9 mouse cellular contexts compared by ENCODE assay signal in genomic region chr6:125482427-125482831, GRCm38 (mm10). TPM values are rescaled to one million over a fixed set of nuclear protein-coding genes. Genes with fewer than 3 reads are reported as not detected.
DNase-seq lines count a peak whose midpoint lies in the region; ATAC-seq lines count a peak whose summit lies in the region.
"Had no signal": no experiment of that assay in that cellular context is flagged by ENCODE, and none has a peak within 500 bp of the region (broad histone marks: within the 10 kb centered on the region; RNA-seq: fewer than 3 reads in every experiment).

No protein-coding gene starts in this region.

- no peak overlapping the region for H3K9ac ChIP-seq in liver, embryonic 13.5 days
- no peak overlapping the region for H3K9ac ChIP-seq in hindbrain, embryonic 16.5 days (ENCODE audit: low read depth, low read length)
- no peak overlapping the region for H3K9ac ChIP-seq in midbrain, embryonic 14.5 days (replicated peaks; ENCODE audit: low read length)

- ATAC-seq in megakaryocyte, adult 5-6 weeks (ENCODE audit: poor library complexity, severe bottlenecking) = no peak
- ATAC-seq in liver, embryonic 13.5 days (ENCODE audit: low read depth) = no peak
- no peak for ATAC-seq in hindbrain, embryonic 16.5 days
- ATAC-seq in midbrain, embryonic 14.5 days (ENCODE audit: low FRiP score, low TSS enrichment) = no peak

- H3K27me3 ChIP-seq in megakaryocyte, embryonic 14.5 days (replicated peaks) = no peaks in the 10 kb centered on the region
- H3K27me3 ChIP-seq in liver, embryonic 13.5 days = no peaks in the 10 kb centered on the region
- H3K27me3 ChIP-seq in hindbrain, embryonic 16.5 days (replicated peaks; ENCODE audit: control insufficient read depth, insufficient read depth, low read length) = no peaks in the 10 kb centered on the region
- no peaks in the 10 kb centered on the region for H3K27me3 ChIP-seq in midbrain, embryonic 14.5 days (ENCODE audit: control insufficient read depth, insufficient read depth, low read length)

- WGBS in liver, embryonic 13.5 days (ENCODE audit: insufficient replicate concordance) = 34% methylated on average over 5 of the region's 5 CpGs
- 58% methylated on average over 5 of the region's 5 CpGs for WGBS in hindbrain, embryonic 16.5 days
- 59% methylated on average over 5 of the region's 5 CpGs for WGBS in midbrain, embryonic 14.5 days

- no peak overlapping the region; the same call in 1 of the 2 replicates for H3K27ac ChIP-seq in liver, embryonic 13.5 days
- no peak overlapping the region for H3K27ac ChIP-seq in hindbrain, embryonic 16.5 days (ENCODE audit: low read depth, low read length)
- H3K27ac ChIP-seq in midbrain, embryonic 14.5 days (replicated peaks; ENCODE audit: low read depth, low read length) = no peak overlapping the region

- H3K36me3 ChIP-seq in megakaryocyte, embryonic 14.5 days (replicated peaks; ENCODE audit: low read length) = peaks cover 86% of the 10 kb centered on the region
- H3K36me3 ChIP-seq in liver, embryonic 13.5 days = no peaks in the 10 kb centered on the region
- H3K36me3 ChIP-seq in hindbrain, embryonic 16.5 days (ENCODE audit: control insufficient read depth, insufficient read depth, low read length) = no peaks in the 10 kb centered on the region
- no peaks in the 10 kb centered on the region for H3K36me3 ChIP-seq in midbrain, embryonic 14.5 days (ENCODE audit: control insufficient read depth, insufficient read depth, low read length)

- peak overlapping the region; percentile 46 for H3K4me2 ChIP-seq in liver, embryonic 13.5 days
- no peak overlapping the region for H3K4me2 ChIP-seq in hindbrain, embryonic 16.5 days (ENCODE audit: low read length)
- no peak overlapping the region for H3K4me2 ChIP-seq in midbrain, embryonic 14.5 days (ENCODE audit: low read length)

- peak; percentile 37 for DNase-seq in adrenal gland, postnatal 14 days
- DNase-seq in adrenal gland, adult 18-20 months (ENCODE audit: low spot score in 2 of 2) = no peak
- DNase-seq in liver, embryonic 13.5 days = no peak
- peak; percentile 60 for DNase-seq in thymus, postnatal 14 days
- no peak for DNase-seq in midbrain, embryonic 14.5 days
- DNase-seq: cerebellum, adult 11 months had no signal

- H3K4me1 ChIP-seq in megakaryocyte, embryonic 14.5 days = peaks cover 100% of the 10 kb centered on the region
- peaks cover 91% of the 10 kb centered on the region for H3K4me1 ChIP-seq in liver, embryonic 13.5 days (replicated peaks)
- H3K4me1 ChIP-seq in hindbrain, embryonic 16.5 days (ENCODE audit: control insufficient read depth, insufficient read depth, low read depth, low read length) = peaks cover 15% of the 10 kb centered on the region
- peaks cover 5% of the 10 kb centered on the region; the same call in 1 of the 2 replicates for H3K4me1 ChIP-seq in midbrain, embryonic 14.5 days (ENCODE audit: control insufficient read depth, insufficient read depth, low read length)

- H3K9me3 ChIP-seq in megakaryocyte, embryonic 14.5 days = no peaks in the 10 kb centered on the region
- no peaks in the 10 kb centered on the region for H3K9me3 ChIP-seq in liver, embryonic 13.5 days (replicated peaks)
- no peaks in the 10 kb centered on the region for H3K9me3 ChIP-seq in hindbrain, embryonic 16.5 days (ENCODE audit: control insufficient read depth, low read length)
- H3K9me3 ChIP-seq in midbrain, embryonic 14.5 days (ENCODE audit: control insufficient read depth, low read length) = no peaks in the 10 kb centered on the region

- H3K4me3 ChIP-seq in megakaryocyte, embryonic 14.5 days (replicated peaks) = peak overlapping the region; percentile 88
- H3K4me3 ChIP-seq in liver, embryonic 13.5 days (replicated peaks) = no peak overlapping the region
- no peak overlapping the region for H3K4me3 ChIP-seq in hindbrain, embryonic 16.5 days (ENCODE audit: low read length)
- H3K4me3 ChIP-seq in midbrain, embryonic 14.5 days (replicated peaks; ENCODE audit: low read depth, low read length) = no peak overlapping the region

RNA-seq across cellular contexts. Expression of gene Cd9, which starts 12.2 kb away (rescaled TPM):
- 135 and 148 TPM in 2 replicates for total RNA-seq in adrenal gland, postnatal 14 days (2021)
- total RNA-seq in adrenal gland, adult 18-20 months (2021) = 100 to 1,000 TPM in 1 of 2 experiments, 10 to 100 TPM in 1; 90.1 to 131 TPM
- polyA plus RNA-seq in megakaryocyte, embryonic 14.5 days (2012; ENCODE audit: insufficient read depth, low replicate concordance) = 24.2 and 52.6 TPM in 2 replicates
- 100 and 106 TPM in 2 replicates for total RNA-seq in megakaryocyte, adult 5-6 weeks (2015)
- 65.5 and 74.0 TPM in 2 replicates for total RNA-seq in megakaryocyte, adult 5-6 weeks (2017)
- 92.5 and 94.7 TPM in 2 replicates for polyA plus RNA-seq in liver, embryonic 13.5 days (2015; fragmentation: Nextera tagmentation; extraction: Ambion mirVana)
- 127 and 137 TPM in 2 replicates for polyA plus RNA-seq in hindbrain, embryonic 16.5 days (2015; fragmentation: Nextera tagmentation; extraction: Ambion mirVana)
- polyA plus RNA-seq in midbrain, embryonic 14.5 days (2014; fragmentation: Nextera tagmentation; extraction: Ambion mirVana) = 59.8 and 66.5 TPM in 2 replicates

Comparison
In these comparisons a context has a peak if more than half of its experiments do, and no peak if none do; other contexts are left out.
1. DNase-seq: peak in adrenal gland, postnatal 14 days (single experiment) and thymus, postnatal 14 days (single experiment); none in adrenal gland, adult 18-20 months (0 of 2), liver, embryonic 13.5 days (single experiment) and midbrain, embryonic 14.5 days (single experiment).